Mouse (Mus musculus): ENCODE measurements around the gene Cdkn2aip. TPM values are rescaled to one million over a fixed set of nuclear protein-coding genes. Genes with fewer than 3 reads are reported as not detected.

Gene Cdkn2aip
- total RNA-seq, 2 experiments from 2014 or later, result 11.2 to 19.1 TPM

GRCm38 (mm10) chr8:47697696-47698095 is 16.0 kb downstream of the Cdkn2aip start:
- no peak for ATAC-seq (ENCODE audit: poor library complexity, severe bottlenecking)

- no peak for ATAC-seq (ENCODE audit: poor library complexity, severe bottlenecking)
Measured at GRCm38 (mm10) chr8:47695431-47696105, 18.2 kb downstream of the Cdkn2aip start.

- peak; percentile 34; the same call in 1 of the 2 replicates for ATAC-seq (ENCODE audit: poor library complexity, severe bottlenecking)
Measured at GRCm38 (mm10) chr8:47693119-47693518, 20.6 kb downstream of the Cdkn2aip start.

GRCm38 (mm10) chr8:47691831-47692230 is 21.9 kb downstream of the Cdkn2aip start:
- 0 out of 2 replicates have a peak, but pooled peaks have one; percentile 18 for ATAC-seq (ENCODE audit: poor library complexity, severe bottlenecking)

- no peak for ATAC-seq (ENCODE audit: poor library complexity, severe bottlenecking)
Measured at GRCm38 (mm10) chr8:47691303-47691702, 22.4 kb downstream of the Cdkn2aip start.

- ATAC-seq (ENCODE audit: poor library complexity, severe bottlenecking), result peak; percentile 66
Measured at GRCm38 (mm10) chr8:47690674-47691078, 23.1 kb downstream of the Cdkn2aip start.

- ATAC-seq (ENCODE audit: poor library complexity, severe bottlenecking), result peak; percentile 71
Measured at GRCm38 (mm10) chr8:47689704-47690326, 23.9 kb downstream of the Cdkn2aip start.

GRCm38 (mm10) chr8:47684441-47684840 is 29.3 kb downstream of the Cdkn2aip start:
- no peak for ATAC-seq (ENCODE audit: poor library complexity, severe bottlenecking)

GRCm38 (mm10) chr8:47683994-47684393 is 29.7 kb downstream of the Cdkn2aip start:
- no peak for ATAC-seq (ENCODE audit: poor library complexity, severe bottlenecking)

- ATAC-seq (ENCODE audit: poor library complexity, severe bottlenecking), result peak; percentile 31; the same call in 1 of the 2 replicates
Measured at GRCm38 (mm10) chr8:47680306-47680705, 33.4 kb downstream of the Cdkn2aip start.

- ATAC-seq (ENCODE audit: poor library complexity, severe bottlenecking), result no peak
Measured at GRCm38 (mm10) chr8:47679603-47680002, 34.1 kb downstream of the Cdkn2aip start.

- ATAC-seq (ENCODE audit: poor library complexity, severe bottlenecking), result no peak
Measured at GRCm38 (mm10) chr8:47676631-47677030, 37.1 kb downstream of the Cdkn2aip start.

GRCm38 (mm10) chr8:47676224-47676623 is 37.5 kb downstream of the Cdkn2aip start:
- ATAC-seq (ENCODE audit: poor library complexity, severe bottlenecking), result no peak

GRCm38 (mm10) chr8:47675786-47676185 is 37.9 kb downstream of the Cdkn2aip start:
- ATAC-seq (ENCODE audit: poor library complexity, severe bottlenecking), result peak; percentile 9; the same call in 1 of the 2 replicates

GRCm38 (mm10) chr8:47674777-47675710 is 38.7 kb downstream of the Cdkn2aip start, which contains the start of gene Ing2:
Gene Ing2, minus strand, starts transcription at chr8:47675556.
- ATAC-seq (ENCODE audit: poor library complexity, severe bottlenecking), result peak; percentile 77

GRCm38 (mm10) chr8:47674140-47674776 is 39.5 kb downstream of the Cdkn2aip start:
- no peak for ATAC-seq (ENCODE audit: poor library complexity, severe bottlenecking)

- peak; percentile 56 for ATAC-seq (ENCODE audit: poor library complexity, severe bottlenecking)
Measured at GRCm38 (mm10) chr8:47673317-47674139, 40.2 kb downstream of the Cdkn2aip start.

GRCm38 (mm10) chr8:47664231-47664785 is 49.4 kb downstream of the Cdkn2aip start:
- ATAC-seq (ENCODE audit: poor library complexity, severe bottlenecking), result no peak

- no peak for ATAC-seq (ENCODE audit: poor library complexity, severe bottlenecking)
Measured at GRCm38 (mm10) chr8:47663201-47663600, 50.5 kb downstream of the Cdkn2aip start.

Data from megakaryocyte, adult 5-6 weeks (primary cell).